Mouse (Mus musculus): ENCODE data around the gene Il4i1.

DNA sequence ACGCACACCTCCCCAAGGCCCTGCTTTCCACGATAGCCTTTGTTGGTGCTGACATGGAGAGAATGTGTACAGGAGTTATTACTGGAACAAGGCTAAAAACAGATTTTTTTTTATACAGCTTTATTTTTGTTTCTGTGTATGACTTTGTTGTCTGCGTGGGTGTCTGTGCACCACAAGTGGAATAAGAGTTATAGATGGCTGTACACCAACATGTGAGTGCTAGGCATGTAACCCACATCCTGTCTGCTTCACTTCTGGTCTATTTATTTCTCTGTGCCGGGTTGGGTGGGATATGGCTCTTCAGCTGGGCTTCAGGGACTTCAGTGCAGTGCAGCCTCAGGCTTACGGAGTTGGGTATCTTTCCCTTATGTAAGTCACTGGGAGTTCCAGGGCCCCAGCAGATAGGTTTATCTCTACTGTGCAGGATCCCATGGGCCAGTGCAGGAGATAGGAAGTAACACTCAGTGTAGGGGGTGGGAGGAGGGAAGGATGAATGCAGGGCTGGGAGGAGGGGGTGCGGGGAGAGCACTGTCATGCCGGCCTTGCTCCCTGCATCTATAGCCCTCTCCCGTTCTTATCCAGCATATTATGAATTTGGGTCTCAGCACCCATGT lies 43.5 kb upstream of the Il4i1 start:
- no peak for TF ChIP-seq CTCF (IDR thresholded peaks at IDR 0.05; ENCODE audit: low read depth)
- no peak for TF ChIP-seq EP300 (IDR thresholded peaks at IDR 0.05; ENCODE audit: low read depth)
